Mouse (Mus musculus) adrenal gland, postnatal 4 days (tissue): ENCODE data around the gene Fen1. TPM values are rescaled to one million over a fixed set of nuclear protein-coding genes. Genes with fewer than 3 reads are reported as not detected.
A peak's percentile ranks its signal among the peaks of the same experiment; 100 is the strongest.
"Not testable (repeated sequence)": the region's sequence is repeated elsewhere in the genome, so short reads cannot be mapped to it uniquely, and the experiment has no call there.

Source experiments
- DNase-seq, 2 experiments: peaks; one replicate each; pipeline ENCODE4 v3.0.0; 2021 to 2022; ENCODE audit warnings: low spot score in 2 of 2, mixed read lengths in 2 of 2
- total RNA-seq, 2 experiments: library from RNA; stranded (reverse); gene quantifications; 2 replicates each; pipeline ENCODE4 v1.2.3; 2021

Fen1 gene
- total RNA-seq, 2 experiments from 2014 or later: 32.9 to 35.8 TPM

DNA sequence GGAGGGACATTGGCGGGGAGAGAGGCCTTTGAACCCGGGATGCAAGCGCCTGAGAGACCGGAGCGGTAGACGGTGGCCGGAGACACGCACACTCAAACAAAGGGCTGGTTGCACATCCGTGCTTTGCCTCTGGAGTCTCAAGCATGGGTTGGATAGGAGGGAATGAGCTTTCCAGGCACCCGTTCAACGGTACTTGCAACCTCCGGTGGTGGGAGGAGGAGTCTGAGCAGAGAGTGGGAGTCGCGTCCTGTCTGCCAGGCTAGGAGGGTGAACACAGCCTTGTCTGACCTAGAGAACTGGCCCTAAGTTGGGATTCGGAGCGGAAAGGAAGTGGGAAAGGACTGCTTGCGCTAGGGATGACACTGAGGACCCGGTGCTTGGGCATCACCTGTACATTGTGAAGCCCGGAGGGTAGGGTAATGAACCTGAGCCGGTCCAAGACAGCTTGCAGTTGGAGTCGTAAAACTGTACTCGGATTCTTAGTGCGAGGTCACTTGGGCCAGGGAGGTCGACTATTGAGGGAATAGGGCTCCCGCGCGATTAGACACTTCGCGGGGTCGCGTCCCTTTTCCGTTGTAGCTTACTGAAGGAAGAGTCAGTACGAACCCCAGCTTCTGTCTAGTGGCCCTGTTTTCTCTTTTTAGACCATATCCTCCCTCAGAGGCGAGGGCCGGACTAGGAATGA lies 20.5 kb downstream of the Fen1 start:
- DNase-seq: peak in 1 of 2 experiments; percentile 55

DNA sequence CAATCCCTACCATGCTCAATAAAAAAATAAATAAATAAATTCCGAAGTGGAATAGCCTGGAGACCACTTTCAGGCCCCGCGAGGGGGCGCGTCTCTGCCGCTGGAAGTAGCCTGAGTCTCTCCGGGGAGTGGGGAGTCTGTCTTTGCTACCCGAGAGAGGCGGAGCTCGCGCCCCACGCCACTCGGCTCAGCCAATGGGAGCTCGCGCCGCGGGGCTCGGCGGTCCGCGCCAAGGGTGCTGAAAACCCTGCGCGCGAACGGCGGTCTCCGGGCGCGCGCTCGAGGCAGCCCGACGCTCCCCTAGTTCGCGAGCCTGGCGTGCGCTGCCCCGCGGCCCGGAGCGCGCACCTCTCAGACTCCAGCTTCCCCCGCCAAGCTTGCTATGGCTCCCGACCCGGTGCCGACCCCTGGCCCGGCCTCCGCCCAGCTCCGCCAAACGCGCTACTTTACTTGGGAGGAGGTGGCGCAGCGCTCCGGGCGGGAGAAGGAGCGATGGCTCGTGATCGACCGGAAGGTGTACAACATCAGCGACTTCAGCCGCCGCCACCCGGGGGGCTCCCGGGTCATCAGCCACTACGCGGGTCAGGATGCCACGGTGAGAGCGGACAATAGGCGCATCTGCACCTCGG lies 21.2 kb downstream of the Fen1 start, which contains the start of gene Fads1:
Gene Fads1, plus strand, starts transcription at position 219 of the 629 bp plus-strand sequence.
- peak; percentile 86 to 88 for DNase-seq

DNA sequence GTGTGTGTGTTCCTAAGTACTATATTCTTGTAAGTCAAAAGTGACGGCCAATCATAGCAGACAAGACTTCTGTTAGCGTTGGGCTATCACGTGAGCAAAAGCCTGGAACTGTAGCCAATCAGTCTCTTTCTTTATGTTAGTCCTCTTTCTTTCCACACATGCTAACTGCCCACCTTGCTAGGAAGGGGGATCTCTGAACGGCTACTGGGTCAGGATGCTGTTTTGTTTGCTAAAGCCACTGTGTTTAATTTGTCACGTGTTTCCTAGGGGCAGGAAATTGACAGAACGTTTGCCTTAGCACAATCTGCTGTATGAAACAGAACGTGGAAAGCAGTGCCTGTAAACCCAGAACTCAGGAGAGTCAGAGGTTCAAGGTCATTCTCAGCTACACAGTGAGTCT lies 21.8 kb downstream of the Fen1 start:
- DNase-seq: no peak

DNA sequence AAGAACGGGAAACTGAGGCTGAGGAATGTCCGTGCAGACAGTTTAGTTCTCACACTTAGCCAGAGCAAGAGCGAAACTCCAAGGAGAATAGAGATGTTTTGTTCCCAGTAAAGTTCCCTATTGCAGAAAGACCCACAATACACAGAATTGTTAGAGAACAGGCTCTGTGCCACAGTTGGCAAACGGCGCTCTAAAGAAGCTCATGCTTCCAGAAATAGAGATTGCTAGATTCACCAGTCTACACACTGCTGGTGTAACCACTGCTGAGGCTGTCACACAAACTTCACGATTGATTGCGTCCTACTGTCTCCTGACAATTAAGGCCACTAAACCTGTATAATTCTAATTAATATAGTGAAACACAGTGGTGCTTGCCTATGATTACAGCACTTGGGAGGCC lies 22.7 kb downstream of the Fen1 start:
- no peak for DNase-seq

DNA sequence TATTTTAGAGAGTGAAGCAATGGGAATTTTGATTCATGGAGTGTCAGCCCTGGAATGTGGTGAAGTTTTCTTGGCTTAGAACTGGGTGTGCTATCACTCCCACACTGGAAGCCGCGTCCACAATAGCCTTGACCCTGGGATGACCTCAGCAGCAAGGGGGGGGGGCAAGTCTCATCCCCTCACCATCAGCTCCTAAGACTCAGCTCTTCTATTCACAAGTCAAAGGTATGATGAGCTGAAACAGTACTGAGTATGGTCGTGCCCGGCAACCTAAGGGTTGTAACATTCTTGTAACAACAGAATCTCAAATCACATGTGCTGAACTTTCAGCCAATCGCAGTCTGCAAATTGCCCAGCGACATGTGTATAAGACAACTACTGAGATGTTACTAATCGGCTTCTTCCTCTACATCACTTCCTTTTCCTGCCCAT lies 27.0 kb downstream of the Fen1 start:
- DNase-seq: no peak

DNA sequence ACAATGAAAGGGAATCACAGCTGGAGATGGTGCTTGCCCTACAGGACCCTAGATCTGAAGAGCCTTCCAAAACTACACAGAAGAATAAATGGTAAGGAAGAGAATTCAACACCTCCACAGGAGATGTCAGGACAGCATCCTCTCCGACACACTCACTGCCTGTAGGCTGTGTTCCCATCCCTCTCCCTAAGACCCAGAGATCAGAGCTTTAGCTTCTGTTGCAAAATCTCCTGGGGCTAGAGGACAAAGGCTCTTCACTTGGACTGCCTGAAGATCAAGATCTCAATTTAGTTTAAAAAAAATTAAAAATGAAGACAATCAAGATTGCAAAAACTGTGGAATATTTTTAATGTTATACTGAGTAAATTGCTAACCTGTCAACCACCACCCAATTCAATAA lies 27.5 kb downstream of the Fen1 start:
- no peak for DNase-seq

DNA sequence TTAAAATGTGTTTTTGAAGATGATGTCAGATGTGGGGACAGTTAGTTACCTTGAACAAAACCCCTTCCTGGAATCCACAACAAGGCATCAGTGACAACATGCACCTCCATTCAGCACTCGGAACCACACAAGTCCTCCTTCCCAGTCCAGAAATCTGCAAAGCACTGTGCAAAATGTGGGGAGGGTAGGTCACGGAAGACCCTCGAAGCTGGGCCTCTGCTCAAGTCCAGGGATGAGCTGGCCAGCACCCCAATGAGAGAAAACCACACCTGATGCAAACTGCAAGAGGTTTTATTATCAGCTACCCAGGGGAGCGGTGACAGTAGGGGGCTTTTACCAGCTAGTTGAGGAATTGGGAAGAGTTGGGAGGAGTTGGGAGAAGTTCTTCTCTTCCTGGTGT lies 29.0 kb downstream of the Fen1 start:
- DNase-seq: no peak

DNA sequence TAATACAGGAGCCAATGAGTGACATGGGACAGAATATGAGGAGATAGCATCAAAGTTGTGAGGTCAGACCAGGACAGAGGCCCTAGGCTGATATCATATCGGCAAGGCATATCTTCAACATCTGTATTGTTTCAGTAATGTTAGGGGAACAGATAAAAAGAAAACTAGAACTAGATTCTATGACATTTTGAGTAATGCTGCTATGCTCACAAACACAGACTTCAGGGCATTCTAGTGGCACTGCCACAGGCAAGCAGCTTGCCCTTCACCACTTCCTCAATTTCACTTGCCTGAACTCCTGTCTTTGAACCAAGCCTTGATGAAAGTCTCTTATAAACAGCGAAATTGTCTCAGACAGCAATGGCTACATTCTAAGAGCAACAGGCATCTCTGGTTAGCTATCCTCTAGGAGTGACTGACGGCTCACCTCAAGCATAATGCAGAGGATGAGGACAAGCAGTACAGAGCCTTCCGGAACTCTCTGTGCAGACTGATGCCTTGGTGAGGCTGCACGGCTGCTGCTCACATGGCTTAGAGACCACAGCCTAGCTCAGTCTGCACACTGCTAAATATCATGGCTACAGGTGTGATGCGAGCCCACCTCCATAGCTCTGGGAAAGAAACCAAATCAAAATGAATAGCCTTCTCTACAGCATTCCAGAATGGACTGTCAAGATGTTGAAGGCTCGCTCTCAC lies 30.0 kb downstream of the Fen1 start:
- DNase-seq: no peak

DNA sequence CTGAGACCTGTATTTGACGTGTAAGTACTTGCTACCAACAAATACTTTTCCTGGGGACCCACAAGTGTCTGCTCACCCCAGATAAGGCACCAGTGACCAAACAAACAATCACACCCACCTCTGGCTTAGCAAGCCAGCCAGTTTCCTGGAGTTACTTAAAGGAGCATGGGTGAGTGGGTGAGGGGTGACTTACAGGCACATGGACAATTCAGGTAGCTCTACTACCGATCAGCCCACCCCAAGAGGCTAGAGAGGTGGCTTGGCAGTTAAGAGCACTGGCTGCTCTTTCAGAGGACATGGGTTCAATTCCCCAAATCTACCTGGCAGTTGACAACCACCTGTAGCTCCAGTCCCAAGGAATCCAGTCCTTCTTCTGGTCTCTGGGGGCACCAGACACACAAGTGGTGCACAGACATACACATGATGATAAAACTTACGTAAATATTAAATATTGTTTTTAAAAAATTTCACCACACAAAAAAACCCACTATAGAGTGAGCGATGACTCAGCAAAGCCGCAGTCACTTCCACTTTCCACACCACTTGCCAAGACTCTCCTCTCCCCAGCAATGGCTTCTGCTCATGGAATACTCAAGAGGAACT lies 30.8 kb downstream of the Fen1 start:
- no peak for DNase-seq

DNA sequence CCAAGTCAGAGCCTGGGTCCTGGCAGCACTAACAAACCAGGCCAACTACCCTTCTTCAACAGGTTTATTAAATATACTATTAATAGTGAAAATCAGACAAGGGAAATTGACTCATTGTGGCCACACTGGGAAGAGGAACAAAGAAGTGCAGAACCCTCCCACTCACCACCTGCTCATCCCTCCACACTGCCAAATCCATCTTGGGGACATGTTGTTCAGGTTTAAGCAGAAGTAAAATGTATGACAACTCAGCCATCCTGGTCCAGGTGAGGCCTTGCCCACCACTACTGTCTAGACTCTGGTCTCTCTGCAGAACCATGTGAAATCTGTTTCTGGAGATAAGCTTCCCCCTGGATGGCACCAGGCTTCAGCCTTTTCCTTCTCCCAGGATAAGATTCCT lies 32.1 kb downstream of the Fen1 start:
- no peak for DNase-seq

DNA sequence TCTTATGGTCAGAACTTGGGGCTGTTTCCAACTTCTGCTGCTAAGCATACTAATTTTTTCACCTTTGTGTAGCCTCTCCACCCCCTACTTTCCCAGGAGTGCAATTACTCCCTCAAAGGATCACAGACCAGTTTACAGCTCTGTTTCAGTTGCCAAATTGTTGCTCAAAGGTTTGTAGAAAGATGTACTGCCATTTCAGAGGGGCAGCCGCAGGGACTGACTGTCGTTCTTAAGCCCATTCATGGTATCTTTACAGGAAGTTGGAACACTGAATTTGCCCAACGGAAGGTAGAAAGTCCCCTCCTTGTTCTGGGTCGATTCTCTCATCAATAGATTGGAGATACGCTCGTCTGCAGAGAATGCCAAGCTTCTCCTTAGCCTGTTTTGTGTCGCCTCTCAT lies 32.6 kb downstream of the Fen1 start:
- no peak for DNase-seq

DNA sequence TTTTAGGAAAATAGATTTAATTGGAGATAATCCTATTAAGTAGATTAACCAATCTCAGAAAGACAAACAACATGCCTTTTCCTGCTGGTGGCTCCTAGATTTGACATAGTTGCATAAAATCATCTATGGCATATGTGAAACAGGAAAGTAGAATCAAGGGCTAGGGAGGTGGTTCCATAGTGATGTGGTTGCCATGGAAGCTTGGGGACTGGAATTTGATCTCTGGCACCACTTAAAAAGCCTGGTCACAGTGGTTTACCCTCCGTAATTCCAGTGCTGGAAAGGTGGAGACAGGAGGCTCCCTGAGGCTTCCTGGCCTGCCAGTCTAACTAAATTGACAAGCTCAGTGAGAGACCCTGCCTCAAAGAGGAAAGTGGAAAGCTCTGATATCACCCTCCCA lies 33.5 kb downstream of the Fen1 start:
- no peak for DNase-seq

DNA sequence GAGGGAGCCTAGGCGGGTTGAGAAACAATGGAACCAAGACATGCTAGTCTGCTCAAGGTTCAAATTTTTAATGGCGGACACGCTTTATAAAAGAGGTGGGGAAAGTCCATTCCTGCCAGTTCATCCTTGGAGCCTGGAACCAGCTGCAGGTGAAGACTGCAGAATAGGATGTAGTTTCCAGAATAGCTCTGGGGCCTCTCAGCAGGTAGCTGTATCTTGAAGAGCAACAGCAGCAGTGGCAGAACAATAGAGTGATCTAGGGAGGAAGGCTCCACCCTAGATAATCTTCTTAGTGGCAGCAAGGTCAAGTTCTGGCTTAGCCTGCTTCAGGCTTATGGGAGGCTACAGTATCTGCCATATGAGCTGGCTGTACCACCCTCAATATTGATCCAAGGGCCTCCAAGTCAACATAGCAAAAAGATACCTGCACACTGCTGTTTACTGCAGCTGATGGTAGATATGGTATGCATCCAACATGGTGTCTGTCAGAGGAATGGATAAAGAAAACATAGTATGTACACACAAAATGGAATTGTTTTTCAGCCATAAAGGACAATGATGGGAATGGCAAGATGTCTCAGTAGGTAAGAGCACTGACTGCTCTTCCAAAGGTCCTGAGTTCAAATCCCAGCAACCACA lies 34.2 kb downstream of the Fen1 start:
- DNase-seq: not testable (repeated sequence)

DNA sequence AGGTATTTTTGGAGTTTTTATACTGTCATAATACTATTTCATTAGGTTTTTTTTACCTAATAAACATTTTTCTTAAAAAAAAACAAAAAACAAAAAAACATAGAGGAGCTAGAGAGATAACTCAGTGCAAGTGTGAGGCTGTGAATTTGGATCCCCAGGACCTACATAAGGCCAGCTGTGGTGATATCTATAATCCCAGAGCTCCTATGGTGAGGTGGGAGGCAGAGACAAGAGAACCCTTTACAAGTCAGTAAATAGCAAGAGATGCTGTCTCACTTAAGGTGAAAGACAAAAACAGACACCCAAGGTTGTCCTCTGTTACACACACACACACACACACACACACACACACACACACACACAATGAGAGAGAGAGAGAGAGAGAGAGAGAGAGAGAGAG lies 34.8 kb downstream of the Fen1 start:
- no peak for DNase-seq

DNA sequence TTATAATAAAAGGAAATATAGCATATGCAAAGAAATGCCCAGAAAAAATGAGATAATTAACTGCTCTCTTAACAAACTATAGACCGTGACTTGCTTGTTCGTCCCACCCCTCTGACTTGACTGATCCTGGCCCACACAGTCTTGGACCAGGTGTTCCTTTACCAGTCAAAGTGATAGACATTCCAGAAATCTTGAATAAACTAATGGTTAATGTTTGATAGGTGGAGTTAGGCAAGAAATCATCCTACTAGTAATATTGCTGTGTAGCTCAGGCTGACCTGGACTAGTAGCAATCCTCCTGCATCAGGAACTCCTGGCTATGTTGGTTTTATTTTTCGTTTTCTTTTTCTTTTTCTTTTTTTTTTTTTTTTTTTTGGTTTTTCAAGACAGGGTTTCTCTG lies 35.5 kb downstream of the Fen1 start:
- DNase-seq: no peak

DNA sequence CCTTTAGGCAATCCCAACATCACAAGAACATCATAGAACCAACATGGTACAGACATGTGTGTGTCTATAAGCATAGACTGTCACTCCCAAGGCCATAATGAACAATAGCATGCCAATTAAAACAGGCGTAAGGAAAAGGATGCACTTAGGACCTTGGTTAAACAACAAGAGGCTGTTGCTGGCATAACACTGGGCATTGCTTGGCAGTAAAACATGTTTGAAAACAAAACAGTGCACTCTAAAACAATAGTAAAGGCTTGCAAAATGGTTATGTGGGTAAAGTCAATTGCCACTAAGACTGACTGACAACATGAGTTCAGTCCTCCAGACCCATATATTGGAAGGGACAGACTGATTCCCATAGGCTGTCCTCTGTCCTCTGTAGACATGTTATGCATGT lies 36.0 kb downstream of the Fen1 start:
- DNase-seq: no peak

DNA sequence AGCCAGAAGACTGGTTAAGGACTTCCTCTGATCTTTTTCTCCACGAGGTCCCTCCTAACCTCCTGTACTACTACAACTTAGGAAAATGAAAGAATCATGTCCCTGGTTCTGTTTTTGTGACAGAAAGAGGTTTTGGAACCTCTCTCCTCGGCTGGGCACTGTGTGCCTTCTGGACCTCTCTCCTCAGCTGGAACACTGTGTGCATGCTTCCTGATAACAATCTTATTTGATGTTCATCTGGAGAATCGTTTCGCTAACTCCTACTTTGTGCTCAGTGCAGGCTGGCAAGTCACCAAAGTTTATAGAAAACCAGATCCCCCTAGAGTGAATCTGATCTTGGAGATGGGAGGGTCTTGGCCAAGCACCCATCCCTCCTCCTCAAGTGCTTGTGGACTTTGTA lies 36.9 kb downstream of the Fen1 start:
- DNase-seq: no peak

DNA sequence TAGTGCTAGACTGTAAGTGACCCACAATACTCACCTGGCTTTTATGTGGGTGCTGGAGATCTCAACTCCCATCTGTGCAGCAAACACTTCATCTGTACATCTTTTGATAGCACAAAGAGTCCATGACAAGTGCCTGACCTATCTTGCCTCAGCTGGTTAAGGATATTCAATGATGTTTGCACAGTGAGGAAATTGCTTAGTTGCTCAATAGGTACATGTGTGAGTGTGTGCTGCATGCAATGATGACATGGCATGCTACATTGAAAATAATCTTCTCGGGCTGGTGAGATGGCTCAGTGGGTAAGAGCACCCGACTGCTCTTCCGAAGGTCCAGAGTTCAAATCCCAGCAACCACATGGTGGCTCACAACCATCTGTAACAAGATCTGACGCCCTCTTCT lies 38.0 kb downstream of the Fen1 start:
- not testable (repeated sequence) for DNase-seq

DNA sequence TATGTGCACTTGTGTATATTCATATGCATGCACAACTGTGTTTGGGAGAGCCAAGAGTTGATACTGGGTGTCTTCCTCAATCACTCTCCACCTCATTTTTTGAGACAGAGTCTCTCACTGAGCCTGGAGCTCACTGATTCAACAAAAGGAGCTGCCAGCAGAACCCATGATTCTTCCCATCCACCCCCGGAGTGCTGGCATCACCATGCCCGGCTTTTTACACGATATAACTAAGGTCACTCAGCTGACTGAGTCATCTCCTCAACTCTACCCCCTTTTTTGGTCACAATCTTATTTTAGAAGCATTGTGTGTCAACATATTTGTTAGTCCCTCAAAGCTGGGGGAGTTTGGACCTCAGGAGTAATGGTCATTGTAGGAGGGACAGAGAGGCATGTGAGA lies 40.1 kb downstream of the Fen1 start:
- no peak for DNase-seq

DNA sequence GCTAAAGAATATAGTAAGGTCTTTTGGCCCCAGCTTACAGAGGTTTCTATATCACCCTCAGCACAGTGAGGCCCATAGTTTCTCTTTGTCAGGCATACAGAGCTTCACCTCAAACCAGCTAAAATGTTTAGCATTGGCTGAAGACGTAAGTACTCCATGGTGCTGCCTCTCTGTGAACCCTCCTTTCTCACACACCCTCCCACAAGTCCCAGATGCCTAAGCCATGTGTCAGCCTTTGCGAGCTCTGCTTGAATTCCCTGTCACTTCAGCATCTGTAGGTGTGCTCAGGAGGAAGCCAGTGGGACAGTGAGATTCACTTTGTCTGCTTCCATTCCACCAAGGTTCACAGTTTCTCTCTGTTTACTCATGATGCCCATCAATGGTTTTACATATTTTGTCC lies 46.2 kb downstream of the Fen1 start:
- DNase-seq: no peak

DNA sequence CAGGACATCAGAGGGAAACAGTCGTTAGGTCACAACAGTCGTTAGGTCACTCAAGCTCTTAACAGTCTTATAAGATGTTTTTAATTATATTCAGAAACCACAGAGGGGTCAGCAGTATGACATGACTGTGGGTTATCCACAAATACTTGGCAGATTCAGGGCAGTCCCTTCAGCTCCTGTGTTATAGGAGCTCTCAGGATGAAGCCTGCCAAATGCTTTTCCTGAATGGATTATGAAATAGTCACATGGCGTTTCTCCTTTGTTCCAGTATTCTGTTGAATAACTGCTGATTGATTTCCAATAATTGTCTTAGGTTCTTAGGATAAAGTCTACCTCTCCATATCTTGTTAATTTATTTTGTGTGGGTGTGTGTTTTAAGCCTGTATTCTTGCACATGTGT lies 54.8 kb downstream of the Fen1 start:
- no peak for DNase-seq
